Mouse (Mus musculus) stomach, postnatal 0 days (tissue): ENCODE measurements around the gene Klc3.

Experiments
- CTCF ChIP-seq: IDR thresholded peaks from 2 replicates; pipeline ENCODE4 v1.5.1; 2016; ENCODE audit warnings: antibody characterized with exemption, low read depth, mild to moderate bottlenecking, moderate library complexity
- EP300 ChIP-seq: optimal IDR thresholded peaks from 2 replicates; pipeline ENCODE3; 2016; ENCODE audit warnings: antibody characterized with exemption

GRCm38 (mm10) chr7:19405417-19405816 lies 1.5 kb upstream of the Klc3 start:
- TF ChIP-seq EP300 (no peak), CTCF (peak; percentile 97)
